Mouse (Mus musculus) forebrain, embryonic 14.5 days (tissue): Measurements from ENCODE around the gene Fbxo21. TPM values are rescaled to one million over a fixed set of nuclear protein-coding genes. Genes with fewer than 3 reads are reported as not detected.

Source experiments
- ATAC-seq: fragments of 200-750 bp; cut with Nextera tagmentation; 2 replicates; pipeline ENCODE4 v1.8.0; 2017; ENCODE audit warnings: mild to moderate bottlenecking, moderate library complexity
- DNase-seq: peaks from one replicate; pipeline ENCODE4 v3.0.0-alpha.2; 2015; ENCODE audit warnings: low spot score
- H3K27ac ChIP-seq: fragments of 300-500 bp; sonication (generic); 2 replicates; pipeline ENCODE4 v1.5.1; 2014; ENCODE audit warnings: low read depth, mild to moderate bottlenecking, control low read depth, low read length, moderate library complexity
- H3K27me3 ChIP-seq: fragments of 300-500 bp; sonication (generic); replicated peaks from 2 replicates; pipeline ENCODE4 v1.6.1; 2014; ENCODE audit warnings: low read length, control low read depth, mixed read lengths; ENCODE audit not compliant: control insufficient read depth, insufficient read depth
- H3K36me3 ChIP-seq: fragments of 300-500 bp; sonication (generic); 2 replicates; pipeline ENCODE4 v1.6.1; 2014; ENCODE audit warnings: low read length, control low read depth; ENCODE audit not compliant: control insufficient read depth, insufficient read depth
- H3K4me1 ChIP-seq: fragments of 300-500 bp; sonication (generic); 2 replicates; pipeline ENCODE4 v1.6.1; 2014; ENCODE audit warnings: antibody characterized with exemption, low read length, control low read depth; ENCODE audit not compliant: control insufficient read depth, insufficient read depth
- H3K4me2 ChIP-seq: fragments of 300-500 bp; sonication (generic); 2 replicates; pipeline ENCODE4 v1.6.1; 2014; ENCODE audit warnings: mild to moderate bottlenecking, control low read depth, low read length
- H3K4me3 ChIP-seq: fragments of 300-500 bp; sonication (generic); 2 replicates; pipeline ENCODE4 v1.5.1; 2014; ENCODE audit warnings: low read depth, low read length, control low read depth
- H3K9ac ChIP-seq: fragments of 300-500 bp; sonication (generic); 2 replicates; pipeline ENCODE4 v1.6.1; 2014; ENCODE audit warnings: mild to moderate bottlenecking, low read length, control low read depth, moderate library complexity
- H3K9me3 ChIP-seq: fragments of 300-500 bp; sonication (generic); replicated peaks from 2 replicates; pipeline ENCODE4 v1.6.1; 2016; ENCODE audit warnings: low read length, control low read depth, mixed read lengths; ENCODE audit not compliant: control insufficient read depth
- WGBS: fragments of 180-500 bp; shearing (Covaris S2); extraction: QIAGEN DNeasy Blood & Tissue Kit; methylation state at CpG from one replicate; pipeline ENCODE4 v1.1.7; 2014; 5-methylcytosine and 5-hydroxymethylcytosine counted together
- polyA plus RNA-seq: library from polyadenylated mRNA; unstranded; fragments of >200 nt; fragmentation: Nextera tagmentation; extraction: Ambion mirVana; gene quantifications from 2 replicates; pipeline ENCODE4 v1.2.1, GENCODE M21; 2014

The Fbxo21 gene
- polyA plus RNA-seq, 1 experiment from 2014 or later = 109 TPM

GRCm38 (mm10) chr5:118048412-118048811, 71.9 kb downstream of the Fbxo21 start:
- ATAC-seq (no peak), DNase-seq (no peak)
- Histone ChIP-seq H3K9ac (no peak overlapping the region), H3K36me3 (no peaks in the 10 kb centered on the region), H3K4me1 (no peaks in the 10 kb centered on the region), H3K4me2 (no peak overlapping the region), H3K9me3 (no peaks in the 10 kb centered on the region), H3K27me3 (no peaks in the 10 kb centered on the region), H3K4me3 (no peak overlapping the region), H3K27ac (no peak overlapping the region)
- 93% methylated on average over 4 of the region's 4 CpGs for WGBS

- Histone ChIP-seq H3K9me3 (no peaks in the 10 kb centered on the region), H3K4me1 (no peaks in the 10 kb centered on the region), H3K36me3 (no peaks in the 10 kb centered on the region), H3K27ac (no peak overlapping the region), H3K4me2 (no peak overlapping the region), H3K9ac (no peak overlapping the region), H3K4me3 (no peak overlapping the region), H3K27me3 (no peaks in the 10 kb centered on the region)
- DNase-seq (no peak), ATAC-seq (no peak)
- 86% methylated on average over 5 of the region's 5 CpGs for WGBS
Observed at GRCm38 (mm10) chr5:118048928-118049327, 72.4 kb downstream of the Fbxo21 start.

DNA sequence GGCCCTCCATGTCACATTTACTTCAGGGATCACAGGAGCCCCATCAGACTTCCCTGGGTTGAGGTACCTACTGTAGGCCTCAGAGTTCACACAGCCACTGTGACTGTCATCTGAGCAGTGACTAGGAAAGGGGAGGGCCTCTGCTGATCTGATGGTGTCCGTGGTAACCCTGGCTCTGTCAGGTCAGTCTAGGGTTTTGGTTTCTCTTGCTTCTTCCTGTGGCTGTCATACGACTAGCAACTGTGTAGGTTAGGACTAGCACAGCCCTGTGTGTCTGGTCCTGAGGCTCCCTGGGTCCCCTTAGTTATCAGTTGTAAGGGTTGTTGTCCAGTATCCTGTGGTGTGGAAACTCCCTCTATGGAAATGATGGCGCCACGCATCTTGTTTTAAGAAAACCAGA, 74.2 kb downstream of the Fbxo21 start:
- Histone ChIP-seq H3K36me3 (no peaks in the 10 kb centered on the region), H3K4me3 (no peak overlapping the region), H3K9me3 (no peaks in the 10 kb centered on the region), H3K4me2 (no peak overlapping the region), H3K9ac (no peak overlapping the region), H3K27ac (no peak overlapping the region), H3K27me3 (no peaks in the 10 kb centered on the region), H3K4me1 (no peaks in the 10 kb centered on the region)
- ATAC-seq (no peak), DNase-seq (no peak)
- WGBS = 84% methylated on average over 4 of the region's 4 CpGs

DNA sequence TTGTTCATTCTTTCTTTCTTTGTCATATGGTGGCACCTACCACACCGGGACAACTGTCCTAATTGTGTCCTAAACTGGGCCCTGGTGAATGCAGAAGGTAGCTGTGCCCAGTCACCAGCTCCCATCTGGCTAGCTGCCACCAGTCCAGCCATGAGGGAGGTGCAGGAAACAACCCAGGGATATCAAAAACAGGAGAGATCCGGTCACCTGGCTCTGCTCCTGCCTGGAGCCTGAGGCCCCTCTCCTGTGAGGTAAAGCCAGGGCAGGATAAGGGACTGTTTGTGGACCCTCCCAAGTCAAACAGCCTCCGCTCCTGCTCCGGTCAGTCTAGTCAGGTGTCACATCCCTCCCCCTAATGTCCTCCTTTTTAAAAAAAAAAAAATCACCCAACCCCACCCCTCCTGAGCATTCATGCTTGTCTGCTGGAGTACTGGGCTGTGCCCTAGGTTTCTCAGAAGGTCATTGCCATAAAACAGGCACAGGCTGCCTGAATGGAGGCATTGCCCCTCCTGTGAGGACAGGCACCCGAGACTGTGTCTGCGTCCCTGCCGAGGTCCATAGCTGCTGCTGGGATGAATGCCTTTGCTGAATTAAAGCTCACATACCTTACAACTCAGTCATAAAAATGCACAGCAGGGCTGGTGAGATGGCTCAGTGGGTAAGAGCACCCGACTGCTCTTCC, 75.6 kb downstream of the Fbxo21 start:
- no peak overlapping the region for H3K4me3 ChIP-seq
- 85% methylated on average over 8 of the region's 8 CpGs for WGBS
- H3K27ac ChIP-seq = no peak overlapping the region
- no peaks in the 10 kb centered on the region for H3K36me3 ChIP-seq
- H3K9me3 ChIP-seq = no peaks in the 10 kb centered on the region
- no peaks in the 10 kb centered on the region for H3K27me3 ChIP-seq
- H3K4me2 ChIP-seq = no peak overlapping the region
- no peak for ATAC-seq
- H3K9ac ChIP-seq = no peak overlapping the region
- no peak for DNase-seq
- H3K4me1 ChIP-seq = peaks cover 2% of the 10 kb centered on the region; the same call in 1 of the 2 replicates

GRCm38 (mm10) chr5:118053205-118053604, 76.7 kb downstream of the Fbxo21 start:
- DNase-seq = no peak
- Histone ChIP-seq H3K4me2 (no peak overlapping the region), H3K27me3 (no peaks in the 10 kb centered on the region), H3K9me3 (no peaks in the 10 kb centered on the region), H3K27ac (no peak overlapping the region), H3K4me3 (no peak overlapping the region), H3K9ac (no peak overlapping the region), H3K36me3 (no peaks in the 10 kb centered on the region), H3K4me1 (peaks cover 12% of the 10 kb centered on the region)
- ATAC-seq = no peak
- 86% methylated on average over 2 of the region's 2 CpGs for WGBS

- Histone ChIP-seq H3K4me1 (peaks cover 12% of the 10 kb centered on the region), H3K27me3 (no peaks in the 10 kb centered on the region), H3K9ac (no peak overlapping the region), H3K27ac (0 out of 2 replicates have a peak overlapping the region, but pooled peaks have one; percentile 44), H3K4me2 (no peak overlapping the region), H3K4me3 (no peak overlapping the region), H3K36me3 (no peaks in the 10 kb centered on the region), H3K9me3 (no peaks in the 10 kb centered on the region)
- peak; percentile 63 for ATAC-seq
- DNase-seq = peak; percentile 84
- 32% methylated on average over 8 of the region's 8 CpGs for WGBS
Observed at GRCm38 (mm10) chr5:118057508-118058111, 81.1 kb downstream of the Fbxo21 start.

- H3K36me3 ChIP-seq = no peaks in the 10 kb centered on the region
- no peaks in the 10 kb centered on the region for H3K27me3 ChIP-seq
- H3K4me1 ChIP-seq = peaks cover 14% of the 10 kb centered on the region
- H3K9me3 ChIP-seq = no peaks in the 10 kb centered on the region
- ATAC-seq (no peak), DNase-seq (no peak)
- H3K4me3 ChIP-seq = no peak overlapping the region
- WGBS = 91% methylated on average over 10 of the region's 10 CpGs
- H3K4me2 ChIP-seq = no peak overlapping the region
- no peak overlapping the region for H3K9ac ChIP-seq
- H3K27ac ChIP-seq = no peak overlapping the region
Observed at GRCm38 (mm10) chr5:118058858-118059257, 82.3 kb downstream of the Fbxo21 start.

- Histone ChIP-seq H3K4me3 (no peak overlapping the region), H3K27ac (no peak overlapping the region), H3K27me3 (no peaks in the 10 kb centered on the region), H3K9ac (no peak overlapping the region), H3K4me1 (peaks cover 21% of the 10 kb centered on the region), H3K36me3 (no peaks in the 10 kb centered on the region), H3K4me2 (no peak overlapping the region), H3K9me3 (no peaks in the 10 kb centered on the region)
- 82% methylated on average over 9 of the region's 9 CpGs for WGBS
- ATAC-seq (no peak), DNase-seq (no peak)
Observed at GRCm38 (mm10) chr5:118059646-118060045, 83.1 kb downstream of the Fbxo21 start.
